Mouse (Mus musculus) yolk sac, embryonic 10.5 days (tissue): Measurements from ENCODE around the gene Ctf1.
"Not testable (repeated sequence)": the region's sequence is repeated elsewhere in the genome, so short reads cannot be mapped to it uniquely, and the experiment has no call there.

Experiments used
- DNase-seq: peaks from one replicate; pipeline ENCODE4 v3.0.0-alpha.2; 2017; ENCODE audit warnings: low spot score

The Ctf1 gene

DNA sequence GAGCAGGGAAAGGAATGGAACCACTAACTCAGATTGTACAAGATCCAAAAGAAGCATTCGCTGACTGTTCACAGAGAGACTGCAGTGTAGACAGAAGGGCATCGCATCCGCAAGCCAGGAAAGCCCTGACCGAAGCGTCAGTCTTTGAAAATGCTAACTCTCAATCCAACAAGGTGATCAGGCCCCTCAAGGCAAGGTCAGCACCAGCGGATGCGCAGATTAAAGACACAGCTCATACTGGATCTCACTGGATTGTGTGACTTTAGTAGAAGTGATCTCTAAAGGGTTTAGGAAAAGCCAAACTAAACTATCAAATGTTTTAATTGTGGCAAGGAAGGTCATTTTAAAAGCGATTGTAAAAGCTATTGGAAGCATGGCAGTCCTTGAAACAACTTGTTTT, 19.2 kb upstream of the Ctf1 start:
- no peak for DNase-seq

DNA sequence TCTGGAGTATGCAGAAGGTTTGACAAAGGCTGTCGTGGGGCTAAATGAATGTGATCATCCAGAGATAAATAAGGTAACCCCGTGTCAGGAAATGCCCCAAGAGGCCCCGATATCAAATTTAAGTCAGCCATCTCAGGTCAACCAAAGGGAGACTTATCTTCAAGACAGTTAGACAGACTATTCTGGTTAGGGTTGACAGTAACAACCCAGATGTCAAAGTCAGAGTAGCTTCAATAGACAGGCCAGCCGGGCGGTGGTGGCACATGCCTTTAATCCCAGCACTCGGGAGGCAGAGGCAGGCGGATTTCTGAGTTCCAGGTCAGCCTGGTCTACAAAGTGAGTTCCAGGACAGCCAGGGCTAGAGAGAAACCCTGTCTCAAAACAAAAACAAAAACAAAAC, 18.8 kb upstream of the Ctf1 start:
- not testable (repeated sequence) for DNase-seq

DNA sequence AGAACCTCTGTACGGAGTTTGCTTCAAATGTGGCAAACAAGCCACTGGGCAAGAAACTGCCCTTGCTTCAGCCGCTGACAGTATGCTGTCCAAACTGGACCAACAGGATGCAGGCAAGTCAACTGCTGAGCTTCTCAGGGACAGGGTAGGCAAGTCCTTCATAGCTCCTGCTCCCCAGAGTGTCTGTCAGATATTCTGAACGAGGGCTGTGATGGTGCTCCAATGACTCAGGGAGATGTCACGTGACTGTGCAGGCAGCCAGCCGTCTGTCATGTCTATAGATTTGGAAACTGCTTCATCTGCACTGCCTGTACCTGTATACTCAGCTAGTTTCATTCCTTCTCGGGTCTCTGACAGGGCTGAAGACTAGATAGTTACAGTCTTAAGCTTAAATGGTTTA, 13.6 kb upstream of the Ctf1 start:
- no peak for DNase-seq

DNA sequence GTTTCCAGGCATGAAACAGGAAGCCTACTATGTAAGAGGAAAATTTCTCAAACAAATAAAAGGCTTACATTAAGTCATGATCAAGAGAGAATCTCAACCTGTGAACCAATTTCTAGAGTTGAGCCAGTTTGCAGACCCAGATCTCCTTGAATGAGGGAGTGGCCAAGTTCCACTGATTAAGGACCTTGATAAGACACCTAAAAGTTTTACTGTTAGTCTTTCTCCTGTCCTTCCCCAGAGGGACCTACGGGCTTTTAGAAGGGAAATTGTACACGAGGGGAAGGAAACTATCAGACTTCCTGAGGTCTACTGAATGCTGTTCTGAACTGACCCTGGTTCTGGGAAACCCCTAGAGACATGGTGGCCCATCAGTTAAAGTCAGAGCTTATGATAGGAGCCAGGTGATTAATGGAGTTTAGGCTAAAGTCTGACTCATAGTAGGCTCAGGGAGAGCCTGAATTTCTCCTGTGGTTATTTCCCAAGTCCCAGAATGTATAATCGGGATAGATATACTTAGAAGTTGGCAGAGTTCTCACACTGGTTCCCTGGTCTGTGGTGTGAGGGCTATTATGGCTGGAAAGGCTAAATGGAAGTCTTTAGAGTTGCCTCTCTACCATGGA, 11.7 kb upstream of the Ctf1 start:
- DNase-seq, result no peak

DNA sequence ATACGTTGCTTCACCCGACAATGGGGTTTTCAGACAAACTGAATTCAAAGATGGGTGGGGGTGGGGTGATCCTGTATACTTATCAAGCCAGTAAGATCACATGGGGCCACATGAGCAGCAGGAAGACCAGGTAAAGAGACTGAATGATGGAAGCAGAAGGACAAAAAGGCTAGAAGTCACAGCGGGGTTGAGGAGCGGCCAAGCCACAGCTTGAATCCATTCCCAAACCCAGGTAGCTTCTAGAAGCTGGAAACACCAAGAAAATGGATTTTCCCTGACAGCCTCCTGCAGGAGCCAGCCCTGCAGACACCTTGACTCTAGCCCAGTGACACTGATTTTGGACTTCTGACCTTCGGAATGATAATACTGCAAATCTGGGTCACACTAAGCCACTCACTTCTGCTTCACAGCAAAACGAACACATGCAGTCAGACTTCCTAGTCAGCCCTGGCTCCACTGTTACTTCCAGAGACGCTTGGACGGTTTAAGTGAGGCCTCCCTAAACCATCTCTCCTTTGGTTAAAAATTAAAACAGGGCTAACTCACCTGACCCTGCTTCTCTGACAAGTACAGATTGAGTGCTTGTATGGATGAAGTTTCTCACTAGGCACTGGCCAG, 8.9 kb upstream of the Ctf1 start:
- DNase-seq, result peak; percentile 46

DNA sequence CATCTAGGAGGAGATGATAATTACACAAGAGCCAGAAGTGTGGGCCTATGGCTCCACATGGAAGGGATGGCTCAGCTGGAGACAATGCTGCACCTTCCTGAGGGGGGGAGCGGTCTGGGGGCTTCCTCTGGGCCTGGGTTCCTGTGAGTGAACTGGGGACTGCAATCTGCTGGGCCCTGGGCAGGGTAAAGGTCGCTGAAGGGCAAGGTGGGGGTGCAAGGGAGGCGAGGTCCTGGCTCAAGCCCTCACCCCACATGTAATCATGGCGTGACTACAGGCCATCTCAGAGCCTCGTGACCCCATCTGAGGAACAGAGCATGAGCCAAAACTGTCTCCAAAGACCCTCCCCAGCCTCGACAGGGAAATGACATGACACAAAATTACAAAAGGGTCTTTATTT, 7.9 kb upstream of the Ctf1 start:
- DNase-seq, result no peak

DNA sequence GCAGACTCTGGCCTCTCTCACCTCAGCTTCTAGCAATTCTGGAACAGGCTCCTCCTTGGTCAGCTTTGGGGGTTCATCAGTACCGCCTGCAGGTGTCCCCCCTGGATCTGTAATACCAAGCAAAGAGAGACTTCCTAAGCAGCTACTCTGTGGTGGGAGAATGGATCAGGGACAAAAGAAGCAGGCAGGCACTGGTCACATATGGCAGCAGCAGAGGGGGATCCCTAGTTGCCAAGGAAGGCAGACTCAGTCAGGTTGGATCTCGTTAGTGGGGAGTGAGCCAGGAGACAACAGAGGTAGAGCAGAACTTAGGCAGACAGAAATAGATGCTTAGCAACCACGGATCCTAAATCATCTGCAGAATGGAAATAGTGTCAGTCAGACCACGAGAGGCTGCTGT, 6.8 kb upstream of the Ctf1 start:
- DNase-seq, result no peak

DNA sequence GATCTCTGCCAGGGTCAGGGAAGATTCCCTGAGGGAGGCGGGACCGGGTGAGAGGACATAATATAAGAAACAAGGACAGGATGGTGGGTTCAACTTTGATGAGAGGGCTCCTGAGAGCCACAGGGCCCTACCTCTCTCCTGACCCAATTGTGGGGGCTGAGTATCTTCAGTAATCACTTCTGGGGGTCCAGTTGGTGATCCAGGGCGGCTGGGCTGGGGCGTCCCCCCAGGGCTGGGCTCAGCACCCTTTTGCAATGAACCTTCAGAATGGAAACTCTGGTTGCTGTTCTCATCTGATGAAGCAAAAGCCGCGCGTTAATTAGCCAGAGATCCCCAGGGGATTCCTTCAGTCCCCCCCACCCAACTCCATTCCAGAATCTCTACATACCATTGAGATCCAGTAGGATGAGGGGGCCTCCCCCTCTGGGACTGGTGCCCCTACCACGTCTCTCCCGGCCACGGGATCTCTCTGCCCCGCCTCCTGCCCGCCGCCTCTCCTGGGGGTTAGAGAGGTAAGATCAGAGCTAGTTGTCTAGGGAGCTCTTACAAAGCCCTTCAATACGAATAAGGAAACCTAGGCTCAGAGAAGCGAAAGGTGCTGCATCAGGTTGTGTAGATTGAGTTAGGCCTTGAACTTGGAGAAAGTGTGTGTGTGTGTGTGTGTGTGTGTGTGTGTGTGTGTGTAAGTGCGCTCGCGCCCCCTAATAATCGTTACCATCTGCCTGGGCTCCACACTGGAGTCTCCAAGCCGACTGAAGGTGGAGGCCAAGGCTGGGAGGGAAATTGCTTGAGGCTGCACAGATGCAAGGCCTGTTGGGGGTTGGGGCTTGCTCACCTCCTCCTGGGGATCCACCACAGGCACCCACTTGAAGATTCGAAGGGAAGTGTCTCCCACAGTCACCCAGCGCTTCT, 5.2 kb upstream of the Ctf1 start:
- peak; percentile 13 for DNase-seq

DNA sequence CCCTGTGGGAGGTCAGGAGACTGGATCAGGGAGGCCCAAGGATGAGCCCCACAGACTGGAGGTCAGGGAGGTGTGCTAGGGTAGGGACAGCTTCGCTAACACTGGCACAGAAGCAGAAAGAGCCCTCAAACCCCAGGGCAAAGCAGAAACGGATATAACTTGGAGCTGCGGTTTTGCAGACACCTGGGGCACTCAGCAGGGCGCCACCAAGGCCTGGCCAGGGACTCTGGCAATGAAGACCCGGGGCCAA, 4.7 kb upstream of the Ctf1 start:
- no peak for DNase-seq

DNA sequence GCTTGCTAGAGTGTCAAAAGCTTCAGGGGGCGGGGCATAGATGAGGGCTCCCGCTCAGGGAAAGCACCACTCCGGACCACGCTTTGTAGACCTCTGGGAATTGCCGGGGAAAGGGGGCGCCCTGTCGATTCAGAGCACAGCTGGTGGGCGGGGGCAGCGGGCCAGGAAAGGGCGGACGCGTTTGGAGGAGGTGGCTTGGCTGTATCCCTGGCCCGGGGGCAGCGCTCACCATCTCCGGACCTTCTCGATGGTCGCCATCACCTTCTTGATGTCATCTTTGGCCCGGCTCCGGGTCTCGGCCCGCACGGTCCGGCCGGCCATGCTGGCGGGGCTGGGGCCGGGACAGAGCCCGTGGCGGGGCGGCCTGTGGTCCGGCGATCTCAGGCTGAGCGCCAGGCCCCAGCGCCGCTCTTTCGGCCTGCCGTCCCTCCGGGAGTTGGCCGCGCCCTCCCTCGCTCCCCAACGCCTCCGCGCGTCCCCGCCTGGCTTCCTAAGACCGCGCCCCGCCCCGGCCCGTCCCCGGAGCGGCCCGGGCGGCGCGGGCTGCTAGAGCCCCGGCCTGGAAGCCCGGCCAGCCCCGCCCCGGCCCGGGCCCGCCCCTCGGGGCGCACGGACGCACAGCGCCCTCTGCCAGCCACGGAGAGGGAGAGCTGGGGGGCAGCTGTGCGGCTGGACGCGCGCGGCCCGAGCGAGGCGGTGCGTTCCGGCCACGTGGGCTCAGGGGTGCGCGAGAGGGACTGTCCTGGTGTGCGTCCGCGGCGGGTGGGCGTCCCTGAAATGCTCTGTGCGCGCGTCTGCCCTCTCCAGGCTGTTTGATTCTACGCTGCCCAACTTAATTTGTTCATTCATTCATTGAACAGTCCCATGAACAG, 4.1 kb upstream of the Ctf1 start, which contains the start of gene Bcl7c:
TSS of gene Bcl7c (minus strand) at position 727 of the 872 bp plus-strand sequence.
- peak; percentile 95 for DNase-seq

DNA sequence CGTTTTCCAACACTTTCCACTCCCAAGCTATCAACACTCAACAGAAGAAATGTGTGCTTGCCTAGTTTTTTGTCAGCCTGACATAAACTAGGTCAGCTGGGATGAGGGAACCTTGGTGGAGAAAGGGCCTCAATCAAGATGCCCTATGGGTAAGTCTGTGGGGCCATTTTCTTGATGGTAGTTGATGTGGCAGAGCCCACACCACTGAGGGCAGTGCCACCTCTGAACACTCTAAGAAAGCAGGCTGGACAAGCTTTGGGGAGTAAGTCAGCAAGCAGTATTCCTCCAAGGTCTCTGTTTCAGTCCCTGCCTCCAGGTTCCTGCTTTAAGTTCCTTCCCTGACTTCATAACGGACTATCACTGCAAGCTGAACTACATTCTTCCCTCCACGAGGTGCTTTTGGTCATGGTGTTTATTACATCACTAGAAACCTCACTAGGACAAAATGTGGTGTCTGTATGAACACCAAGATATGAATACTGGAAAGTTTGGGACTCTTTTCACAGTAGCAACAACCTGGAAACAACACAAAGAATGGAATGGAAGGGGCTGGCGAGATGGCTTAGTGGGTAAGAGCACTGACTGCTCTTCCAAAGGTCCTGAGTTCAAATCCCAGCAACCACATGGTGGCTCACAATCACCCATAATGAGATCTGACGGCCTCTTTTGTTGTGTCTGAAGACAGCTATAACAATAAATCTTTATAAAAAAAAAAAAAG, 3.1 kb upstream of the Ctf1 start:
- no peak for DNase-seq

DNA sequence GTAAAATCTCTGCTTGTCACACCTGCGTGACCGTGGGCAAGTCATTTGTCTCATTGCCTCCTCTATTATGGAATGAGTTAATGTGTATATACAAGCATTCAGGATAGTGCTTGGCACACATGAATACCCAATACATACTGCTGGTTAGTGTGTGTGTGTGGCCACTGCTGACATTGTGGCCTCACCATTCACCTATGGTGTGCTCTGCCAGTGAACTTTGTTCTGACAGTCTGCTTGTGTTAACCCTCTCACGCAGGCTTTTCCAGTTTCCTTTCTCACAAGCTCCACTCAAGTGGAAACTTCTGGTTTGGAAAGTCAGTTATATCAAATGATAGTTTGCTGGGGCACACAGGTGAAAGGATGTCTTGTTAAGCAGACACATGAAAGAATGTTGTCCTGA, 1.5 kb upstream of the Ctf1 start:
- no peak for DNase-seq

DNA sequence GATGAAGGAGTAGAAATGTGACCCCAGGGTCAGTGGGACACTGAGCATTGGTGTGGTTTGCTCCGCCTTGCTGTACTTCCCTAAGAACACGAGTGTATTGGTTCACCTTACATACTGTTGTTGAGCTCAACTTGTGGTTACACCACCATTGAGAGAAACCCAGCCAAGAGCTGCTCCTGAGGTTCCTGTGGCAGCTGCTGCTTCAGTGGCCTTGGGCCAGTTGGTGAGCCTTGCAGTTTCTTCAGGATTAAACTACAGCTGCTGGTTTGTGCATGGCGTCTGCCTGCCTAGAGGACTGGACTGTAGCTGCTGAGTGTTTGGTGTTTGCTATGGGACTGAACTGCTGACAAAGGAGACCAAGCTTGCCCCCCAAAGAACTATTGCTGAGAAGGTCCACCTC, 1.1 kb upstream of the Ctf1 start:
- DNase-seq, result no peak

DNA sequence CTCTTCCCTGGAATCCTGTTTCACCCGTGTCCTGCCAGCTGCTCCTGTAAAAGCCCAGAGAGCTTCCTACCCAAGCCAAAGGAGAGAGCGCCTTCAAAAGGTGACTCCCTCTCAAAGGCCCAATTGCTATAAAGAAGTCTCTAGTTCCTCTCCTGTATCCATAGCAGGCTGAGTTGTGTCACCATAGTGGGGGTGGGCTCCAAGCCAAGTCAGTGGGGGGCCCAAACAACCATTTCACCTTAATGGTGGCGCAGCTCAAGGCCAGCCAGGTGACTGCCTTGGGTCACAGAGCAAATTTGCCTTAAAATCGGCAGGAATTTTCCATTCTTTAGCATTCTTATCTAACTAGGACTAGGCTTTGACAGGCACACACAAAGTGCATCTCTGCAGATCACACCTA, 2.3 kb downstream of the Ctf1 start:
- DNase-seq, result no peak

DNA sequence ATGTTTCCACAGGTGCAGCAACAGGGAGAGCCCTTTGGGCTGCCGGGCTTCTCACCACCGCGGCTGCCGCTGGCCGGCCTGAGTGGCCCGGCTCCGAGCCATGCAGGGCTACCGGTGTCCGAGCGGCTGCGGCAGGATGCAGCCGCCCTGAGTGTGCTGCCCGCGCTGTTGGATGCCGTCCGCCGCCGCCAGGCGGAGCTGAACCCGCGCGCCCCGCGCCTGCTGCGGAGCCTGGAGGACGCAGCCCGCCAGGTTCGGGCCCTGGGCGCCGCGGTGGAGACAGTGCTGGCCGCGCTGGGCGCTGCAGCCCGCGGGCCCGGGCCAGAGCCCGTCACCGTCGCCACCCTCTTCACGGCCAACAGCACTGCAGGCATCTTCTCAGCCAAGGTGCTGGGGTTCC, 4.5 kb downstream of the Ctf1 start:
- peak; percentile 67 for DNase-seq

DNA sequence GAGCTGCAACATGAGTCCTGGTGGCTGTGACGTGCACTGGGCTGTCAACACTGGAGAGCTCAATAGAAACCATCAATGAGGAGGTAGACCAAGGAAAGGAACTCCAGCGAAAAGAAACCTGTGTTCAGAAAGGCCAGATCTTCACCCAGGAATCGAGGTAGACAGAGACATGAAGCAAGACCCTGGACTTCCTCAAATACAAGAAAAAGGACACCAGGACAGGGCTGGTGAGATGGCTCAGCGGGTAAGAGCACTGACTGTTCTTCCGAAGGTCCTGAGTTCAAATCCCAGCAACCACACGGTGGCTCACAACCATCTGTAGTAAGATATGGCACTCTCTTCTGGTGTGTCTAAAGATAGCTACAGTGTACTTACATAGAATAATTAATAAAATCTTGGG, 5.8 kb downstream of the Ctf1 start:
- no peak for DNase-seq

DNA sequence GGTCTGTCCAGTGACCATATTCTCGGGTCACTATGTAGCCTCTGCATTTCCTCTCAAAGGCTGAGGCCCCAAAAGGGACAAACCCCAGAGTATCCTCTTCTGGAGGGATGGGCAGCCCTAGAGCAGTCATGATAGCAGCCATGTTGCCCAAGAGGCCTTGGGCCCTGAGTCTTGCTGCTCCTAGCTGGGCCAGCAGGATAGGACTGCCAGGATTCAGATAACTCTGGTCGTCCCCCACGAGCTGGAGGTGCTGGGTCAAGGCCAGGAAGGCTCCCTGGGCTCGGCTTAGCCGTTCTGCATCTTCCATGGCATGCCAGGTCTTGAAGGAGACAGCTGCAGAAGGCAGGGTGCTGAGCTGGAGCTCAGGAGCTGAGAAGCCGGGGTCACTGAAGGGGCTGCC, 6.7 kb downstream of the Ctf1 start:
- DNase-seq, result no peak

DNA sequence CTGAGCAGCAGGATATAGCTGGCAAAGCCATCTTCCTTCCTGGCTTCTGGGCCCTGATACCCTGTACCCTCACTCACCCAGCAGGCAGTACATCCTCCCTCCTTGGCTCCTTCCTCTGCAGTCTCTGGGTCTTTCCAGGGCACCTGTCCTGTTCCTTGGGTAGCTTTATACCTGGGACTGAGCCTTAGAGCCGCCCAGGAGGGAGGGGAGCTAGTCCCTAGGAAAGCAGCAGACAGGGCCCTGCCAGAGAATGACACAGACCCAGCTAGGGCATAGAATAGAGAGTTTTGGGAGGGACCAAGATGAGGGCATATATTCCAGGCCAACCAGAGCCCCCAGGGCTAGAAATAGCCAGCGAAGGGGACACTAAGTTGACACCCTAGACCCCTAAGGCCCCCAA, 13.0 kb downstream of the Ctf1 start:
- no peak for DNase-seq

DNA sequence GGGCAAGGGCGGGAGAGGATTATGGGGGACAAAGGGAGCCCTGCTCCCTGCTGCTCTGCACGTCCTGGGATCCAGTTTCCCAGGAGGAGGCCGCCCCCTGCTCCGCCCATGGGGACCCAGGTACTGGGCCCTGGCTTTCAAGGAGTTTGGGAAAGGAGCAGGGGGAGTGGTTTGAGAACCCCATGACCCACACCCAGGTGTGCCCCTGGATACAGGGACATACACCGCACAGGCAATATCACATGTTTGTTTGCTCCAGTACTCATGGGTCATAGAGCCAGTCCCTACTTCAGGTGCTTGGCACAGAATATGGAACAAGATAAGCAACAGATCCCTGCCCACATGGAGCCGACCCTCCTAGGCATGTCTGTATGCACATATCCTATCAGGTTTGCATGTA, 13.4 kb downstream of the Ctf1 start:
- DNase-seq, result no peak

DNA sequence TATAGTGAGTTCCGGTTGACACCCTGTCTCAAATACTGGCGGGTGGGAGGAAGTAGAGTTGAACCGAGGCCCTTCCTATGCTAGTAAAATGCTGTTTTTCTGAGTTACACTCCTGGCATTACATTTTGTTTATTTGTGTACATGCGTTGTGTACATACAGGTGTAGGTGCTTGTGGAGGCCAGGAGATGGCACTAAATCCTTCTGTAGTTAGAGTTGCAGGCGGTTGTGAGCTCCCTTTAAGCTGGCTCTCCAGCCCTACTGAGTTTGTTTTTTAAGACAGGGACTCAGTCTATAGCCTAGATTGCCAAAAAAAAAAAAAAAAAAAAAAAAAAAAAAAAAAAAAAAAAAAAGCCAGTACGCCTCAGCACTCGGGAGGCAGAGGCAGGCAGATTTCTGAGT, 15.4 kb downstream of the Ctf1 start:
- no peak for DNase-seq

DNA sequence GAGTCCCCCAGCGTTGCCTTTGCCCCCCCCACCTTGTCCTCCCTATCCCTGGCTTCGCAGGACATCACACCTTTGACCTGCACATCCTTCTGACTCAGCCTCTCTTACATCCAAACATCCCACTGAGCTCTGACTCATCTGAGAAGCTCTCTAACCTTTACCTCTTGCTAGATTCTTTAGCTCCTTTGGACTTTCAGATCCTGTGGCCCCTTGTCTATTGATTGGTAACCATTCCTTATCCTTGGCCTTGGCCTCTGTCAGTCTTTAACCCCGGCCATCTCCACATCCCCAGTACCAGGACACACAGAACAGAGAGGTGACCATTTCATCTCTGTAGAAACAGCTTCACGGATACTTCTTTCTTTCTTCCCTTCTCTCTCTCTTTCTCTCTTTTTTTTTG, 17.6 kb downstream of the Ctf1 start:
- DNase-seq, result peak; percentile 68

DNA sequence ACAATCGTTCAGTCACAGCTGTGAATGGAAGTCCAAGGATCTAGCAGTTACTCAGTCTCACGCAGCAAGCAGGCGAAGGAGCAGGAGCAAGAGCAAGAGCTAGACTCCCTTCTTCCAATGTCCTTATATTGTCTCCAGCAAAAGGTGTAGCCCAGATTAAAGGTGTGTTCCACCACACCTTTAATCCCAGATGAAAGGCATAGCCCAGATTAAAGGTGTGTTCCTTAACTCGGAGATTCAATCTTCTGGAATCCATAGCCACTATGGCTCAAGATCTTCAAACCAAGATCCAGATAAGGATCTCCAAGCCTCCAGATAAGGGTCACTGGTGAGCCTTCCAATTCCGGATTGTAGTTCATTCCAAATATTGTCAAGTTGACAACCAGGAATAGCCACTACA, 19.5 kb downstream of the Ctf1 start, which contains the start of gene Ctf2:
TSS of gene Ctf2 (minus strand) at position 101 of the 400 bp plus-strand sequence.
- DNase-seq, result not testable (repeated sequence)
